Mouse (Mus musculus): Measurements from ENCODE around the gene Fa2h.
A peak's percentile ranks its signal among the peaks of the same experiment; 100 is the strongest.

Fa2h gene

GRCm38 (mm10) chr8:111299821-111300568, 93.6 kb downstream of the Fa2h start, which contains the start of gene Rfwd3:
Gene Rfwd3 (minus strand): TSS chr8:111300222.
- DNase-seq (ENCODE audit: low spot score in 2 of 2) = peak; percentile 86 to 97

GRCm38 (mm10) chr8:111299363-111299820, 94.2 kb downstream of the Fa2h start:
- peak; percentile 31 to 53 for DNase-seq (ENCODE audit: low spot score in 2 of 2)

GRCm38 (mm10) chr8:111298011-111298410, 95.6 kb downstream of the Fa2h start:
- no peak for DNase-seq (ENCODE audit: low spot score in 2 of 2)

All from urinary bladder, adult 18-20 months (tissue).